Mouse (Mus musculus) heart, postnatal 0 days (tissue): ENCODE measurements around the gene Itga1. TPM values are rescaled to one million over a fixed set of nuclear protein-coding genes. Genes with fewer than 3 reads are reported as not detected.

ENCODE experiments used
- ATAC-seq: fragments of 200-750 bp; cut with Nextera tagmentation; 2 replicates; pipeline ENCODE4 v1.8.0; 2017; ENCODE audit warnings: low read depth, moderate number of reproducible peaks, moderate library complexity; ENCODE audit not compliant: insufficient read depth
- DNase-seq: peaks from one replicate; pipeline ENCODE4 v3.0.0-alpha.2; 2016; ENCODE audit warnings: low spot score
- H3K27ac ChIP-seq: fragments of 300-500 bp; sonication (generic); 2 replicates; pipeline ENCODE4 v1.5.1; 2014; ENCODE audit warnings: low read depth, mild to moderate bottlenecking
- H3K27me3 ChIP-seq: fragments of 300-500 bp; sonication (generic); 2 replicates; pipeline ENCODE4 v1.6.1; 2014; ENCODE audit warnings: low read length, mixed read lengths; ENCODE audit not compliant: control insufficient read depth, insufficient read depth
- H3K36me3 ChIP-seq: fragments of 300-500 bp; sonication (generic); replicated peaks from 2 replicates; pipeline ENCODE4 v1.6.1; 2014; ENCODE audit warnings: low read length, mixed read lengths; ENCODE audit not compliant: control insufficient read depth, insufficient read depth
- H3K4me1 ChIP-seq: fragments of 300-500 bp; sonication (generic); 2 replicates; pipeline ENCODE4 v1.6.1; 2014; ENCODE audit warnings: antibody characterized with exemption; ENCODE audit not compliant: control insufficient read depth, insufficient read depth
- H3K4me2 ChIP-seq: fragments of 300-500 bp; sonication (generic); 2 replicates; pipeline ENCODE4 v1.6.1; 2014; ENCODE audit warnings: low read depth, mild to moderate bottlenecking, low read length, moderate library complexity
- H3K4me3 ChIP-seq: fragments of 300-500 bp; sonication (generic); 2 replicates; pipeline ENCODE4 v1.5.1; 2014; ENCODE audit warnings: low read depth, low read length
- H3K9ac ChIP-seq: fragments of 300-500 bp; sonication (generic); replicated peaks from 2 replicates; pipeline ENCODE4 v1.6.1; 2014; ENCODE audit warnings: low read depth, low read length, mixed read lengths
- H3K9me3 ChIP-seq: fragments of 300-500 bp; sonication (generic); replicated peaks from 2 replicates; pipeline ENCODE4 v1.6.1; 2016; ENCODE audit warnings: low read length; ENCODE audit not compliant: control insufficient read depth
- CTCF ChIP-seq: IDR thresholded peaks from 2 replicates; pipeline ENCODE4 v1.5.1; 2016; ENCODE audit warnings: antibody characterized with exemption, control low read depth, low read depth
- EP300 ChIP-seq: IDR thresholded peaks from 2 replicates; pipeline ENCODE4 v1.6.1; 2016; ENCODE audit warnings: antibody characterized with exemption, low read depth
- WGBS: fragments of 180-500 bp; shearing (Covaris S2); extraction: QIAGEN DNeasy Blood & Tissue Kit; methylation state at CpG from one replicate; pipeline ENCODE4 v1.1.7; 2014; 5-methylcytosine and 5-hydroxymethylcytosine counted together
- polyA plus RNA-seq: library from polyadenylated mRNA; unstranded; fragments of >200 nt; fragmentation: Nextera tagmentation; extraction: Ambion mirVana; gene quantifications from 2 replicates; pipeline ENCODE4 v1.2.1, GENCODE M21; 2015
- total RNA-seq: library from RNA; depleted of rRNA; stranded (reverse); fragments of >200 nt; gene quantifications from 2 replicates; pipeline ENCODE4 v1.2.3, GENCODE M21; 2014; ENCODE audit warnings: low replicate concordance

Itga1 gene
- total and polyA plus RNA-seq, 2 experiments from 2014 or later, result 16.7 to 41.5 TPM

GRCm38 (mm10) chr13:115126534-115126933, 24.8 kb upstream of the Itga1 start:
- no peak overlapping the region for H3K9ac ChIP-seq

GRCm38 (mm10) chr13:115125130-115125529, 23.4 kb upstream of the Itga1 start:
- Histone ChIP-seq H3K27ac (no peak overlapping the region), H3K9me3 (no peaks in the 10 kb centered on the region), H3K4me1 (no peaks in the 10 kb centered on the region), H3K36me3 (no peaks in the 10 kb centered on the region), H3K4me2 (no peak overlapping the region), H3K9ac (no peak overlapping the region), H3K27me3 (no peaks in the 10 kb centered on the region), H3K4me3 (no peak overlapping the region)
- TF ChIP-seq EP300 (no peak), CTCF (no peak)
- ATAC-seq (no peak), DNase-seq (no peak)
- 78% methylated on average over 4 of the region's 4 CpGs for WGBS

More at GRCm38 (mm10) chr13:115126534-115126933, 24.8 kb upstream of the Itga1 start:
- Histone ChIP-seq H3K9me3 (no peaks in the 10 kb centered on the region), H3K4me3 (no peak overlapping the region), H3K4me1 (no peaks in the 10 kb centered on the region), H3K27ac (no peak overlapping the region), H3K36me3 (no peaks in the 10 kb centered on the region), H3K27me3 (no peaks in the 10 kb centered on the region), H3K4me2 (no peak overlapping the region)
- no peak for DNase-seq
- 96% methylated on average over 2 of the region's 2 CpGs for WGBS
- ATAC-seq, result no peak
- TF ChIP-seq CTCF, result no peak
- no peak for TF ChIP-seq EP300

GRCm38 (mm10) chr13:115124521-115124920, 22.8 kb upstream of the Itga1 start:
- no peak for TF ChIP-seq EP300
- TF ChIP-seq CTCF, result no peak
- H3K4me3 ChIP-seq, result no peak overlapping the region
- no peaks in the 10 kb centered on the region for H3K4me1 ChIP-seq
- no peak overlapping the region for H3K27ac ChIP-seq
- 47% methylated on average over 1 of the region's 1 CpGs for WGBS
- H3K36me3 ChIP-seq, result no peaks in the 10 kb centered on the region
- no peak overlapping the region for H3K4me2 ChIP-seq
- no peak for ATAC-seq
- no peaks in the 10 kb centered on the region for H3K9me3 ChIP-seq
- DNase-seq, result no peak
- no peak overlapping the region for H3K9ac ChIP-seq
- no peaks in the 10 kb centered on the region for H3K27me3 ChIP-seq

DNA sequence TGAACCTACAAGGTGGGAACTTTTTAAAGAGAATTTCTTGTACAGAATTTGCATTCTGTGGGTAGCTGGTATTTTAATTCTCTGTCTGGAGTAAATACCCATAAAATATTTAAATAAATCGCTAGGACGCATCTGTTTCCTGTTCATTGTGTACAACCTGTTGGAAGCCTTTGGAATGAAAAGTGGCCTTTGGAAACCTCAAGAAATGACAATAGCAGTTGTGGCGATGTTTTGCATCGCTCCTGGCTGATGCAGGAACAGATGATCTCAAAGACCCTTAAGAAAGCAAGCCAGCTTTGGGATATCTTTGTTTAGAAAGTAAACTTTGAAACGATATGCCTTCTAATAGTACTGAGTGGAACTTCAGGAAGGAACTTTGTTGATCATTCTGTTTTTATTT, 17.0 kb upstream of the Itga1 start:
- Histone ChIP-seq H3K4me1 (no peaks in the 10 kb centered on the region), H3K36me3 (no peaks in the 10 kb centered on the region), H3K9me3 (no peaks in the 10 kb centered on the region), H3K27ac (no peak overlapping the region), H3K4me3 (no peak overlapping the region), H3K4me2 (no peak overlapping the region), H3K27me3 (no peaks in the 10 kb centered on the region), H3K9ac (no peak overlapping the region)
- DNase-seq (no peak), ATAC-seq (no peak)
- TF ChIP-seq EP300, result peak; percentile 48; the same call in 1 of the 2 replicates
- TF ChIP-seq CTCF, result no peak
- WGBS, result 65% methylated on average over 5 of the region's 5 CpGs

- no peaks in the 10 kb centered on the region for H3K27me3 ChIP-seq
- H3K4me1 ChIP-seq, result no peaks in the 10 kb centered on the region
- WGBS, result 74% methylated on average over 3 of the region's 3 CpGs
- TF ChIP-seq CTCF (no peak), EP300 (no peak)
- no peak overlapping the region for H3K4me2 ChIP-seq
- no peaks in the 10 kb centered on the region for H3K9me3 ChIP-seq
- H3K36me3 ChIP-seq, result no peaks in the 10 kb centered on the region
- ATAC-seq (no peak), DNase-seq (no peak)
- no peak overlapping the region for H3K27ac ChIP-seq
- H3K9ac ChIP-seq, result no peak overlapping the region
- H3K4me3 ChIP-seq, result no peak overlapping the region
Observed at GRCm38 (mm10) chr13:115118195-115118594, 16.4 kb upstream of the Itga1 start.

DNA sequence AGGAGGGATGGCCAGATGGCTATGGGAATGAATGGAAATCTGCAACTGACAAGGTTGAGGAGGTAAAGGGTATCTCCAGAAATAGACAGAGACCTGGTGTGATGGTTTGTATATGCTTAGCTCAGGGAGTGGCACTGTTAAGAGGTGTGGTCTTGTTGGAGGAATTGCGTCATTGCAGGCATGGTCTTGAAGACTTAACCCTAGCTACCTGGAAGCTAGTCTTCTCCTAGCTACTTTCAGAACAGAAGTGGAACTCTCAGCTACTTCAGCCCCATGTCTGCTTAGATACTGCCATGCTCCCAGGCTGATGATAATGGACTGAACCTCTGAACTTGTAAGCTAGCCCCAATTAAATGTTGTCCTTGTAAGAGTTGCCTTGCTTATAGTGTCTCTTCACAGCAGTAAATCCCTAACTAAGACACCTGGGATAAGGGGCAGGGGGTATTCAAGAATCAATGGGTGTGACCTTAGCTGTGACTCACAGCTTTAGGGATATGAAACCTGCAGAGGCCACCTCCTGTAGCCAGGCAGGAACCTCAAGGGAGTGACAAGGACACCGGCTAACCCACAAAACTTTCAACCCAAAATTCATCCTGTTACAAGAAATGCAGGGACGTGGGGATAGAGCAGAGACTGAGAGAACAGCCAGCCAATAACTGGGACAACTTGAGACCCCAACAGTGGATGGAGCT, 15.3 kb upstream of the Itga1 start:
- ATAC-seq, result no peak
- TF ChIP-seq EP300 (no peak), CTCF (no peak)
- no peaks in the 10 kb centered on the region for H3K36me3 ChIP-seq
- WGBS, result 86% methylated on average over 3 of the region's 3 CpGs
- no peaks in the 10 kb centered on the region for H3K4me1 ChIP-seq
- DNase-seq, result no peak
- no peak overlapping the region for H3K9ac ChIP-seq
- no peaks in the 10 kb centered on the region for H3K27me3 ChIP-seq
- no peak overlapping the region for H3K27ac ChIP-seq
- H3K9me3 ChIP-seq, result no peaks in the 10 kb centered on the region
- no peak overlapping the region for H3K4me2 ChIP-seq
- no peak overlapping the region for H3K4me3 ChIP-seq
